Mouse (Mus musculus) spleen, embryonic (tissue): ENCODE results near the gene Klhl34.

Experiments
- CTCF ChIA-PET: fragments of 350-600 bp; sonication (Branson Sonifier 250); formaldehyde crosslinking; loops from one replicate; lab custom pipeline; 2022; lab: Charles Lee

Klhl34 gene

GRCm38 (mm10) chrX:157818207-157818920, at the start of gene Klhl34:
Gene Klhl34, plus strand, starts transcription at chrX:157818435.
- CTCF ChIA-PET: no interaction called here

DNA sequence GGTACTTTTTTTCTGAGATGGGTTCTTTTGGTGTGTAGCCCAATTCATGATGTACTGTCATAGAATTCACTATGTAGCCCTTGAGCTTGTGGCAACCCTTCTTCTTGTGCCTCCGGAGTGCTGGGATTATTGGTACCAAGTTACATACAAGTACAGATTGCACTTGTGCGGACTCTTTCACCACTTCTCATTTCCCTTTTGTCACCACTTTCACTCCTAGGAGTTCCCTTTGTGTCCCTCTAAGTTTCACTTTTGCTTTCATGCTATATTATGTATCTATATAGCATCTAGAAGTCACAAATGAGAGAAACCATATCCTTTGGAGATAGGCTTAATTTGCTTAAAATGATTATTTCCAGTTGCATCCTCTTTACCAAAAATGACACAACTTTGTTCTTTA, 16.6 kb upstream of the Klhl34 start:
- CTCF ChIA-PET: no interaction called here

- CTCF ChIA-PET: no interaction called here
These were observed 8.5 kb upstream of the Klhl34 start for GRCm38 (mm10) chrX:157809721-157810120.

DNA sequence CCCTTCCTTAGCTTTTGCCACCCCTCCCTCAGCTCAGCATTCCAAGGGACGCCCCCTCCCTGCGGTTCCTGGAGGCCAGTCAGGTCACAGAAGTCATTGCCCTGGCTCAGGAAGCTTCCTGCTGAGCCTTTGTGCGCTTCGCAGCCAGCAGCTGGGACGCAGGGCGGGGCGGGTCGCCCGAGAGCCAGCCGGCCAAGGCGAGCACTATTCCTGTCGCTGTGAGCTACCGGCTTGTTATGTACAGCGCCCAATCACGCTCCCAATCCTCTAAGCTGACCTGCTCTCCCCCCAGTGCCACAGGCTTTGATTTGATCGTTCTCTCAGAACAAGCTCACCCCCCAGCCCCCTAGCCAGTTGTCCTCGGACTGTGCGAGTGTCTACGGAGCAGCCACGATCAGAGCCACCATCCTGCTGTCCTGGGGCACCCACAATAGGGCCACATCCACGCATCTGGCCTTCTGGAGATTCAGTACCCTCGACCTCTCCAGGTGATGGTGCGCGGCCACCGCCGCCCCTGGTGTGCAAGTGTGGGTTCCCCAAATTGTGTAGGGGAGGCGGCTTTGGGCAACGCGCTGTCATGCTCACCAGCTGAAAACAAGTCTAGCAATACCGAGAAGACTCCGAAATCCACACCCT, 546 bp upstream of the Klhl34 start:
- CTCF ChIA-PET: no interaction called here

DNA sequence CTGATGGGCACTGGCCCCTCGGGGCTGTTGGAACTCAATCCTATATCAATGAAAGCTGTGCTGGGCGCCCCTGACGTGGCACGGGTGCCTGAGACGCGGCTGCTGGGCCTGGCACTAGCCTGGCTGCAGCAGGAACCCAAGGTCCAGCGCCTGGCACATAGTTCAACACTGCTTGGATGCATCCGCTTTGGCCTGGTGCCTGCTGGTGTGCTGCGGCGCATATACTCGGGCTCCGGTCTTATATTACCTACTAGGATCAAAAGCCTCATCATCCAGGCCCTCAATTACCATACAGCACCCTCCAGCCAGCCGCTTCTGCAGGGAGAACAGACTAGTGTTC, 656 bp downstream of the Klhl34 start:
- CTCF ChIA-PET: no interaction called here

GRCm38 (mm10) chrX:157829983-157830382, 11.7 kb downstream of the Klhl34 start:
- CTCF ChIA-PET: no interaction called here
